In genomic region chr14:22662496-22662895, GRCm38 (mm10) we compare ENCODE assay signal across 27 mouse cellular contexts.
DNase-seq lines count a peak whose midpoint lies in the region; ATAC-seq lines count a peak whose summit lies in the region.
"Had no signal": no experiment of that assay in that cellular context is flagged by ENCODE, and none has a peak within 500 bp of the region (broad histone marks: within the 10 kb centered on the region; RNA-seq: fewer than 3 reads in every experiment).

No protein-coding gene starts in this region.

- no peak overlapping the region for H3K4me3 ChIP-seq in kidney, embryonic 16.5 days (ENCODE audit: low read length)
- H3K4me3 ChIP-seq: embryonic facial prominence, embryonic 12.5 days; embryonic facial prominence, embryonic 15.5 days; erythroblast, embryonic 14.5 days; forebrain, embryonic 12.5 days; forebrain, embryonic 15.5 days; heart, adult 2 months; heart, embryonic 10.5 days; heart, embryonic 13.5 days had no signal

- no peak overlapping the region for H3K4me2 ChIP-seq in kidney, embryonic 16.5 days (replicated peaks; ENCODE audit: low read depth, low read length)
- H3K4me2 ChIP-seq: embryonic facial prominence, embryonic 12.5 days; embryonic facial prominence, embryonic 15.5 days; forebrain, embryonic 12.5 days; forebrain, embryonic 15.5 days; heart, embryonic 13.5 days; hindbrain, embryonic 14.5 days had no signal

- no peak overlapping the region for H3K27ac ChIP-seq in kidney, embryonic 16.5 days (ENCODE audit: low read length)
- H3K27ac ChIP-seq: embryonic facial prominence, embryonic 12.5 days; embryonic facial prominence, embryonic 15.5 days; forebrain, embryonic 12.5 days; forebrain, embryonic 15.5 days; heart, adult 2 months; heart, embryonic 10.5 days; heart, embryonic 13.5 days; hindbrain, embryonic 14.5 days; hindbrain, postnatal 0 days had no signal

- no peaks in the 10 kb centered on the region for H3K27me3 ChIP-seq in kidney, embryonic 16.5 days (ENCODE audit: insufficient read depth, low read length)
- H3K27me3 ChIP-seq: embryonic facial prominence, embryonic 15.5 days; forebrain, embryonic 15.5 days had no signal

- no peaks in the 10 kb centered on the region for H3K36me3 ChIP-seq in kidney, embryonic 16.5 days (ENCODE audit: insufficient read depth, low read length)
- H3K36me3 ChIP-seq: embryonic facial prominence, embryonic 12.5 days; embryonic facial prominence, embryonic 15.5 days; forebrain, embryonic 12.5 days; forebrain, embryonic 15.5 days; heart, embryonic 10.5 days; heart, embryonic 13.5 days had no signal

- H3K4me1 ChIP-seq in kidney, embryonic 16.5 days (ENCODE audit: insufficient read depth, low read length), result no peaks in the 10 kb centered on the region
- H3K4me1 ChIP-seq: embryonic facial prominence, embryonic 12.5 days; embryonic facial prominence, embryonic 15.5 days; forebrain, embryonic 12.5 days; forebrain, embryonic 15.5 days had no signal

- no peaks in the 10 kb centered on the region for H3K9me3 ChIP-seq in kidney, embryonic 16.5 days (ENCODE audit: low read length)
- H3K9me3 ChIP-seq: embryonic facial prominence, embryonic 12.5 days; embryonic facial prominence, embryonic 15.5 days; forebrain, embryonic 12.5 days; forebrain, embryonic 15.5 days; heart, embryonic 10.5 days; heart, embryonic 13.5 days had no signal

- WGBS in kidney, embryonic 16.5 days, result 63% methylated on average over 3 of the region's 3 CpGs

- ATAC-seq in kidney, embryonic 16.5 days (ENCODE audit: low FRiP score, low TSS enrichment), result no peak
- ATAC-seq in erythroblast, adult 5-6 weeks (replicated peaks; ENCODE audit: low FRiP score, poor library complexity, severe bottlenecking), result no peak
- ATAC-seq: activated CD4-positive, CD25-positive, alpha-beta regulatory T cell, adult 4 months; CD4-positive, CD25-positive, alpha-beta regulatory T cell, adult 4 months; forebrain, embryonic 15.5 days; hindbrain, postnatal 0 days had no signal

- no peak overlapping the region for H3K9ac ChIP-seq in kidney, embryonic 16.5 days (replicated peaks; ENCODE audit: low read length)
- H3K9ac ChIP-seq: embryonic facial prominence, embryonic 12.5 days; embryonic facial prominence, embryonic 15.5 days; forebrain, embryonic 12.5 days; forebrain, embryonic 15.5 days; heart, embryonic 13.5 days; hindbrain, embryonic 14.5 days had no signal

- DNase-seq in kidney, adult 11 months, result peak; percentile 45
- DNase-seq in kidney, postnatal 10 days, result no peak
- peak; percentile 31 to 43 for DNase-seq in kidney, adult 8-10 months
- DNase-seq in kidney, postnatal 14 days, result peak; percentile 54
- DNase-seq in kidney, postnatal 36 days, result peak; percentile 40 to 51
- no peak for DNase-seq in spleen, postnatal 10 days (ENCODE audit: low spot score in 2 of 2)
- DNase-seq: adrenal gland, adult 8-10 months; adrenal gland, postnatal 25 days; cerebellum, adult 11-12 months; cerebellum, adult 8-10 months; cerebellum, postnatal 10 days; gastrocnemius, postnatal 25 days; heart, adult 2 months; heart, postnatal 14 days had no signal

Comparison
In these comparisons a context has a peak if more than half of its experiments do, and no peak if none do; other contexts are left out.
1. DNase-seq: peak in kidney, adult 11 months (single experiment), kidney, adult 8-10 months (2 of 2), kidney, postnatal 14 days (single experiment) and kidney, postnatal 36 days (2 of 2); none in kidney, postnatal 10 days (single experiment) and spleen, postnatal 10 days (0 of 2).